Mouse (Mus musculus) lung, adult 2 months (tissue): ENCODE data around the gene Nrm.

Experiments
- CTCF ChIP-seq: fragments of 200-500 bp; IDR thresholded peaks from 2 replicates; pipeline ENCODE4 v1.5.1; 2011; ENCODE audit warnings: mild to moderate bottlenecking, low read length, control low read depth; ENCODE audit not compliant: insufficient read depth
- POLR2A ChIP-seq: fragments of 200-500 bp; IDR thresholded peaks from 2 replicates; pipeline ENCODE4 v1.6.1; 2011; ENCODE audit warnings: low read depth, mild to moderate bottlenecking, control low read depth, low read length, borderline replicate concordance; ENCODE audit errors: extremely low read depth

DNA sequence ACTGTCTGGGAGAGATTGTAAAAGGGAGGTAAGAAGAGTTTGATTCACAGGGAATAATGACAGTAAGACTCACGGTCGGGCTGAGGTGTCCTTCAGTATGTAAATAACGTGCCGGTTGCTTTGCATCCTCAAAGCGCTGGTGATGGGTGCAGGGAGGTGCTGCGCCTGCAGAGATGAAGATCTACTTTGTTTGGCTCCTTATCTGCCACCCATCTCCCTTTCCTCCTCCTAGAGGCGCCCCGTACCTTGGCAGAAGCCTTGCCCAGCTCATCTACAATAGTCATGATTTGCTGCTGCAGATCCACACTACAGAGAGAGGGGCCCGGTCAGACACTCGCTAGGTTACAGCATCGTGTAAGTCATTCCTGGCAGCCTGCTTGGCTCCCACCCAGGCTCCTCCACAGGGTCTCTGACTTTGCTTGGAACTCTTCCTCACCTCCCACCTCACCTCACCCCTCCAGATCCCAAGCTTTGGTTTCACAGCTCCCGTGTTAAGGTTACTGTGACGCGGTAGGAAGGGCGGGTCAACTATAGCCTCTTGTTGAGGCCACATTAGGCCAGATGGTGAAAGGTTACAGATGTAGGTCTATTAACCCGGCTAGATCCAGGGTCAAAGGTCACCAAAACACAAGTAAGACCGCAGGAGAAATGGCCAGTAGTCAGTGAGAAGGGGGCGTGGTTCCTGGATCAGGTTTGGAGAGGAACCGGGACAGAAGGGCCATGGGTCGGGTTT is 48.2 kb downstream of the Nrm start:
- no peak for TF ChIP-seq CTCF
- no peak for TF ChIP-seq POLR2A
